Comparison of ENCODE assay signal across 16 mouse cellular contexts in the genomic region with DNA sequence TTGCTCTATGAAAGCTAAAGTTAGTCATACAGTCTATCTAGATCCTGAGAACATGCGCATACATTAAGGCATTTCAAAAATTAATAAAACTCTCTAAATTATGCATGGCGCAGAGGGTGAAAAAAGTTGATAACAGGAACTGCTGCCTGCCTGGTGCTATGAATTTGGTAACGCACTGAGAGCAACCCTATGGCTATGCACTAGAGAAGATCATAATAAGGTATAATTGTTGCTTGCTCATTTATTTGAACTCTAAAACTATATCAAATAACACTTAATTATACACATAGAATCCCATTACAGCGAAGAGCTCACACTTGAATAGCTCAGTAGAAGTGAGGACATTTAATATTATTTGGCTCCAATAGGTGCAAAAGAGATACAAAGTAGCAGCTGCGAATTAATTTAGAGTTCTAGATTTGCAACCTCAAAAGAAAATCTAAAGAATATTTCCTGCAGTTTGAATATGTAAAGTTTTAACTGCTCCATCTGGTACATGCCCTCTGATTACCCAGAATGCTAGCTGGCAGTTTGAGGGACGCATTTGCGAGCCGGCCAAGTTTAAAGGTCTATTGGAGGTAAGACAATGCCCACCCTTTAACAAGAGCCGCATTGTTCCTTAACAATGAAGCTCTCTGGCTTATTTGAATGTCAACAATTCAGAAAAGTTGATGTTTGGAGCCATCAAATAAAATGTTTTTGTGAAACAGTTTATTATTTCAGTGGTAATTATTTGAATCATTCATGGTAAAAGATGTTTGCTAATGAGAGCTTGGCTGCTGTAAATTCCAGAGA. TPM values are rescaled to one million over a fixed set of nuclear protein-coding genes. Genes with fewer than 3 reads are reported as not detected.
DNase-seq lines count a peak whose midpoint lies in the region; ATAC-seq lines count a peak whose summit lies in the region.
"Had no signal": no experiment of that assay in that cellular context is flagged by ENCODE, and none has a peak within 500 bp of the region (broad histone marks: within the 10 kb centered on the region; RNA-seq: fewer than 3 reads in every experiment).

No protein-coding gene starts in this region.

- no peaks in the 10 kb centered on the region for H3K27me3 ChIP-seq in embryonic facial prominence, embryonic 14.5 days (replicated peaks; ENCODE audit: control insufficient read depth, insufficient read depth, low read length)
- H3K27me3 ChIP-seq in embryonic facial prominence, embryonic 10.5 days (replicated peaks; ENCODE audit: low read depth, poor library complexity, severe bottlenecking): no peaks in the 10 kb centered on the region
- H3K27me3 ChIP-seq in limb, embryonic 10.5 days (ENCODE audit: low read depth, poor library complexity, severe bottlenecking): no peaks in the 10 kb centered on the region
- H3K27me3 ChIP-seq: embryonic facial prominence, embryonic 13.5 days; heart, embryonic 15.5 days; kidney, embryonic 15.5 days; neural tube, embryonic 13.5 days had no signal

- 76% methylated on average over 9 of the region's 9 CpGs for WGBS in embryonic facial prominence, embryonic 14.5 days
- WGBS in embryonic facial prominence, embryonic 10.5 days: 75% methylated on average over 9 of the region's 9 CpGs
- WGBS in limb, embryonic 10.5 days: 90% methylated on average over 9 of the region's 9 CpGs

- DNase-seq in embryonic facial prominence, embryonic 14.5 days (ENCODE audit: low spot score): peak; percentile 16
- no peak for DNase-seq in embryonic facial prominence, embryonic 10.5 days (ENCODE audit: low spot score)
- DNase-seq in right cerebral cortex, postnatal 10 days (ENCODE audit: low spot score in 2 of 2): peak; percentile 36 to 38
- DNase-seq in right cerebral cortex, postnatal 25 days: no peak
- peak; percentile 34 for DNase-seq in mesoderm, embryonic 11.5 days (ENCODE audit: low read depth, low spot score)
- no peak for DNase-seq in limb, embryonic 10.5 days (ENCODE audit: low spot score)
- DNase-seq in gastrocnemius, postnatal 10 days: no peak
- DNase-seq in heart, adult 11 months: no peak
- DNase-seq: adrenal gland, adult 2 months; liver; lung, embryonic 14.5 days; right cerebral cortex, postnatal 14 days had no signal

- peaks cover 6% of the 10 kb centered on the region for H3K9me3 ChIP-seq in embryonic facial prominence, embryonic 14.5 days (ENCODE audit: control insufficient read depth, low read length)
- no peaks in the 10 kb centered on the region for H3K9me3 ChIP-seq in embryonic facial prominence, embryonic 10.5 days
- H3K9me3 ChIP-seq in limb, embryonic 10.5 days (replicated peaks): no peaks in the 10 kb centered on the region
- H3K9me3 ChIP-seq: embryonic facial prominence, embryonic 13.5 days; heart, embryonic 15.5 days; kidney, embryonic 15.5 days had no signal

- no peak overlapping the region for H3K4me2 ChIP-seq in embryonic facial prominence, embryonic 14.5 days (ENCODE audit: low read depth, low read length)
- H3K4me2 ChIP-seq: embryonic facial prominence, embryonic 13.5 days; heart, embryonic 15.5 days; kidney, embryonic 15.5 days; lung, embryonic 14.5 days; neural tube, embryonic 13.5 days had no signal

- H3K4me1 ChIP-seq in embryonic facial prominence, embryonic 14.5 days (ENCODE audit: control insufficient read depth, insufficient read depth, low read length): no peaks in the 10 kb centered on the region
- no peaks in the 10 kb centered on the region for H3K4me1 ChIP-seq in embryonic facial prominence, embryonic 10.5 days
- no peaks in the 10 kb centered on the region for H3K4me1 ChIP-seq in limb, embryonic 10.5 days
- H3K4me1 ChIP-seq: embryonic facial prominence, embryonic 13.5 days; heart, embryonic 15.5 days; kidney, embryonic 15.5 days had no signal

- H3K36me3 ChIP-seq in embryonic facial prominence, embryonic 14.5 days (ENCODE audit: control insufficient read depth, insufficient read depth, low read length): no peaks in the 10 kb centered on the region
- H3K36me3 ChIP-seq in embryonic facial prominence, embryonic 10.5 days (replicated peaks): no peaks in the 10 kb centered on the region
- no peaks in the 10 kb centered on the region for H3K36me3 ChIP-seq in limb, embryonic 10.5 days
- H3K36me3 ChIP-seq: embryonic facial prominence, embryonic 13.5 days; heart, embryonic 15.5 days; kidney, embryonic 15.5 days; neural tube, embryonic 13.5 days had no signal

- H3K9ac ChIP-seq in embryonic facial prominence, embryonic 14.5 days (ENCODE audit: low read depth, low read length): no peak overlapping the region
- H3K9ac ChIP-seq: embryonic facial prominence, embryonic 13.5 days; heart, embryonic 15.5 days; kidney, embryonic 15.5 days; lung, embryonic 14.5 days; neural tube, embryonic 13.5 days had no signal

- ATAC-seq in embryonic facial prominence, embryonic 14.5 days (ENCODE audit: low read depth): no peak

- no peak overlapping the region for H3K4me3 ChIP-seq in embryonic facial prominence, embryonic 14.5 days (ENCODE audit: low read depth, low read length)
- no peak overlapping the region for H3K4me3 ChIP-seq in embryonic facial prominence, embryonic 10.5 days
- H3K4me3 ChIP-seq in limb, embryonic 10.5 days: no peak overlapping the region
- H3K4me3 ChIP-seq: embryonic facial prominence, embryonic 13.5 days; heart, embryonic 15.5 days; kidney, embryonic 15.5 days; neural tube, embryonic 13.5 days had no signal

- no peak overlapping the region for H3K27ac ChIP-seq in embryonic facial prominence, embryonic 14.5 days (replicated peaks; ENCODE audit: low read depth, low read length)
- H3K27ac ChIP-seq in embryonic facial prominence, embryonic 10.5 days (replicated peaks): no peak overlapping the region
- H3K27ac ChIP-seq in limb, embryonic 10.5 days: no peak overlapping the region
- H3K27ac ChIP-seq: embryonic facial prominence, embryonic 13.5 days; heart, embryonic 15.5 days; kidney, embryonic 15.5 days; neural tube, embryonic 13.5 days had no signal

RNA-seq across cellular contexts. Expression of gene Fbxl4, which starts 56.0 kb away (rescaled TPM):
- 15.4 and 15.6 TPM in 2 replicates for polyA plus RNA-seq in embryonic facial prominence, embryonic 14.5 days (2014; fragmentation: Nextera tagmentation; extraction: Ambion mirVana)
- 6.5 and 8.2 TPM in 2 replicates for polyA plus RNA-seq in embryonic facial prominence, embryonic 10.5 days (2016; fragmentation: Nextera tagmentation; extraction: Ambion mirVana)
- 5.8 and 7.0 TPM in 2 replicates for polyA plus RNA-seq in limb, embryonic 10.5 days (2016; fragmentation: Nextera tagmentation; extraction: Ambion mirVana)
- 10 to 100 TPM; 14.1 to 16.0 TPM for total RNA-seq in gastrocnemius, postnatal 10 days (2021)

Comparison
In these comparisons a context has a peak if more than half of its experiments do, and no peak if none do; other contexts are left out.
1. DNase-seq: peak in embryonic facial prominence, embryonic 14.5 days (single experiment), right cerebral cortex, postnatal 10 days (2 of 2) and mesoderm, embryonic 11.5 days (single experiment); none in embryonic facial prominence, embryonic 10.5 days (single experiment), right cerebral cortex, postnatal 25 days (single experiment), limb, embryonic 10.5 days (single experiment), gastrocnemius, postnatal 10 days (single experiment) and heart, adult 11 months (single experiment).